Mouse (Mus musculus) testis, adult 2 months (tissue): ENCODE data around the gene Magi2. TPM values are rescaled to one million over a fixed set of nuclear protein-coding genes. Genes with fewer than 3 reads are reported as not detected.

ENCODE experiments used
- H3K27ac ChIP-seq: fragments of 200-500 bp; 2 replicates; pipeline ENCODE4 v1.5.1; 2012; ENCODE audit warnings: low read depth, low read length; ENCODE audit not compliant: control insufficient read depth, insufficient read depth
- H3K27me3 ChIP-seq: fragments of 200-500 bp; 2 replicates; pipeline ENCODE4 v1.6.1; 2012; ENCODE audit warnings: mild to moderate bottlenecking, low read length, moderate library complexity; ENCODE audit not compliant: control insufficient read depth, insufficient read depth
- H3K36me3 ChIP-seq: fragments of 200-500 bp; 2 replicates; pipeline ENCODE4 v1.6.1; 2012; ENCODE audit warnings: mild to moderate bottlenecking, low read length; ENCODE audit not compliant: control insufficient read depth, insufficient read depth
- H3K4me1 ChIP-seq: fragments of 200-500 bp; 2 replicates; pipeline ENCODE4 v1.6.1; 2012; ENCODE audit warnings: low read length; ENCODE audit not compliant: control insufficient read depth, insufficient read depth
- H3K4me3 ChIP-seq: fragments of 200-500 bp; 2 replicates; pipeline ENCODE4 v1.5.1; 2012; ENCODE audit warnings: low read depth, mild to moderate bottlenecking, low read length, moderate library complexity, mixed read lengths; ENCODE audit not compliant: control insufficient read depth
- CTCF ChIP-seq: fragments of 200-500 bp; IDR thresholded peaks from 2 replicates; pipeline ENCODE4 v1.5.1; 2012; ENCODE audit warnings: low read depth, mild to moderate bottlenecking, inconsistent platforms, low read length, moderate library complexity; ENCODE audit not compliant: control insufficient read depth, insufficient read depth, insufficient replicate concordance
- POLR2A ChIP-seq: fragments of 200-500 bp; IDR thresholded peaks from 2 replicates; pipeline ENCODE4 v1.6.1; 2012; ENCODE audit warnings: low read depth, mild to moderate bottlenecking, inconsistent platforms, low read length, moderate library complexity; ENCODE audit not compliant: control insufficient read depth
- polyA plus RNA-seq: library from polyadenylated mRNA; depleted of rRNA; stranded (reverse); fragments of >200 nt; gene quantifications from 2 replicates; pipeline ENCODE4 v1.2.3, GENCODE M21; 2012

The Magi2 gene
- polyA plus RNA-seq, 1 experiment, result 6.3 TPM

GRCm38 (mm10) chr5:20068496-20068895 lies 841.7 kb downstream of the Magi2 start:
- H3K27ac ChIP-seq, result no peak overlapping the region
- H3K36me3 ChIP-seq, result no peaks in the 10 kb centered on the region
- no peak for TF ChIP-seq POLR2A
- no peak for TF ChIP-seq CTCF
- no peaks in the 10 kb centered on the region for H3K27me3 ChIP-seq
- H3K4me3 ChIP-seq, result no peak overlapping the region
- H3K4me1 ChIP-seq, result no peaks in the 10 kb centered on the region

DNA sequence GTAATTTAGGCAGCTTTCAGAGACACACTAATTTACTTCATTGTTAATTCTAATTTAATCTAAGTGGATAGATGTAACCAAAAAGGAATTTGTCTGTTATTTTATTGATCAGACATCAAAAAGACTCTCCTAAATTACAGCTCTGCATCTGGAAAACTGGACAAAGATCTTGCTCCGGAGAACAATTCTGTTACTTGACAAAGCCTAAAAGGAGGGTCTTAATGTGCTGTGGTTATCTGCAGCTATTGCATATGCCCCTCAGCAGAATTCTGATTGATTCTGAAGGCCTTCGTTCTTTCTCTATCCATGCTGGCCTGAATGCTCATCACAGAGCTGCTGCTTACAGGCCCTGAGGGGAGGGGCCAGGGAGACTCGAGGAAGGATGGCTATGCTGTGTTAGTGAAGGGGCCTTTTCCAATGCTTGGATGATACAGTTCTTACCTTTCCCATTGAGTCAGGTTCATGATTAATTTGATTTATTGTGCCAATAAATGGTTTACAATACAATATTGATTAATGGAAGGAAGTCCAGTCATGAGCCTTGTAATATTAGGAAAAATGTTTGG lies 842.2 kb downstream of the Magi2 start:
- Histone ChIP-seq H3K4me1 (no peaks in the 10 kb centered on the region), H3K27ac (no peak overlapping the region), H3K36me3 (no peaks in the 10 kb centered on the region), H3K4me3 (no peak overlapping the region), H3K27me3 (no peaks in the 10 kb centered on the region)
- TF ChIP-seq POLR2A, result no peak
- no peak for TF ChIP-seq CTCF

DNA sequence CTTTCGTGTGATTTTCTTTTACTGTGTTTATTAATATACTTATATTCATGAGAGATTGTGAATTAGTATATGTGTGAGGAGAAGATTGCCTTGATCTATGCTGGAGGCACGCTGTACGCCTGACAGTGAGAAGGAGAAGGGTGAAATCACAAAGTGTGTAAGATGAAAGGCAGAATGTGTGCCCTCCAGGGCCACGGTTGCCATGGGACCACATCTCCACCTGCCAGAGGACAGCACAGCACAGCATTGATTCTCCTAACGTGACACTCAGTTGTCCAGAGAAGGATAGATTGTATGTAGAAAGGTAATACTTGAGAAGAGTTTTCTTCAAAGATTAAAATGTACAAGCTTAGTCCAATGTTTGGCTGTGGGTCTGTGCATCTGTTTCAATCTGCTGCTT lies 847.3 kb downstream of the Magi2 start:
- Histone ChIP-seq H3K4me3 (no peak overlapping the region), H3K4me1 (no peaks in the 10 kb centered on the region), H3K27me3 (no peaks in the 10 kb centered on the region), H3K27ac (no peak overlapping the region), H3K36me3 (no peaks in the 10 kb centered on the region)
- TF ChIP-seq CTCF (no peak), POLR2A (no peak)

GRCm38 (mm10) chr5:20074867-20075266 lies 848.0 kb downstream of the Magi2 start:
- H3K4me3 ChIP-seq, result no peak overlapping the region
- no peak overlapping the region for H3K27ac ChIP-seq
- H3K27me3 ChIP-seq, result no peaks in the 10 kb centered on the region
- TF ChIP-seq CTCF (no peak), POLR2A (no peak)
- no peaks in the 10 kb centered on the region for H3K36me3 ChIP-seq
- H3K4me1 ChIP-seq, result no peaks in the 10 kb centered on the region

DNA sequence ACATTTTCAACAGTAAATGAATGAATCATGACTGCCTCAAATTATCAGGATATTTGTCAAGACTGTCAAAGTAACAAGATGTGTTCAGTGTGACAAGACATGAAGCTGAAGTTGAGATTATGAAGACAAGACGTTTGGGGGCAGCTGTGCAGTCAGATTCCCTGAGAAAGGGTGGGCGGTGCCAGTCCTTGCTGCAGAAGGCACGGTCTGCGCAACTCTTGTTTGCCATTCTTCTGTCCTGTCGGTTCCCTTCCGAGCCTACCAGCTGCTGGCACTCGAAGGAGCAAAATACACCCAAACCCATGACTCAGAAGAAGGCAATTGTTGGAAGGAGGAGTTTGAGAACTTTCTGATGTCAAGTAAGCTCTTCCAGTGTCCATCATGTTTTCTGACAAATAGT lies 852.1 kb downstream of the Magi2 start:
- TF ChIP-seq POLR2A (no peak), CTCF (no peak)
- no peaks in the 10 kb centered on the region for H3K36me3 ChIP-seq
- no peaks in the 10 kb centered on the region for H3K4me1 ChIP-seq
- H3K4me3 ChIP-seq, result no peak overlapping the region
- H3K27me3 ChIP-seq, result no peaks in the 10 kb centered on the region
- H3K27ac ChIP-seq, result no peak overlapping the region

- TF ChIP-seq POLR2A (no peak), CTCF (no peak)
- Histone ChIP-seq H3K4me3 (no peak overlapping the region), H3K27me3 (no peaks in the 10 kb centered on the region)
Observed at GRCm38 (mm10) chr5:20080605-20081309, 853.9 kb downstream of the Magi2 start.

DNA sequence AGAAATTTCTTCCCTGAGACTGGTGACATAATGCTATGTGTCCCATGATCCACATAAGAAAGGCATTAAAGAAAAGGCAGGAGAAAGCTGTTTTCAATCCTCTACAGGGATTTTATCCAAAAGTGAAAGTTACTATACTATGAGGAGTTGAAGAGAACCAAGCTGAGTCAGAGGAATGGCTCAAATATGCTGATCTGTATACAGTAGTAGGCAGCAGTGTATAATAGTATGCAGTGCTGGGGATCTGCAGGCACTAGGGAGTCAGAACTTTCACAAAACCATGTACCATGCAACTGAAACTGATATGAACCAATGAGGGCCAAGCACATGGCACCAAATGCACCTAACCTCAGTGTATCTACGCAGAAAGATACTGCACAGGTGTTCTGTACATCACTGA lies 855.5 kb downstream of the Magi2 start:
- TF ChIP-seq CTCF (no peak), POLR2A (no peak)
- Histone ChIP-seq H3K27me3 (no peaks in the 10 kb centered on the region), H3K36me3 (no peaks in the 10 kb centered on the region), H3K4me3 (no peak overlapping the region), H3K4me1 (no peaks in the 10 kb centered on the region), H3K27ac (no peak overlapping the region)

More at GRCm38 (mm10) chr5:20080605-20081309, 853.9 kb downstream of the Magi2 start:
- H3K36me3 ChIP-seq, result no peaks in the 10 kb centered on the region
- no peak overlapping the region for H3K27ac ChIP-seq
- no peaks in the 10 kb centered on the region for H3K4me1 ChIP-seq

- H3K4me3 ChIP-seq, result no peak overlapping the region
- no peak for TF ChIP-seq CTCF
- TF ChIP-seq POLR2A, result no peak
- no peak overlapping the region for H3K27ac ChIP-seq
Observed at GRCm38 (mm10) chr5:20087083-20087482, 860.2 kb downstream of the Magi2 start.

More at GRCm38 (mm10) chr5:20087083-20087482, 860.2 kb downstream of the Magi2 start:
- Histone ChIP-seq H3K27me3 (no peaks in the 10 kb centered on the region), H3K4me1 (no peaks in the 10 kb centered on the region), H3K36me3 (no peaks in the 10 kb centered on the region)
